Mouse (Mus musculus) erythroblast, embryonic 14.5 days (primary cell): ENCODE measurements around the gene Trim63. TPM values are rescaled to one million over a fixed set of nuclear protein-coding genes. Genes with fewer than 3 reads are reported as not detected.
"Not testable (repeated sequence)": the region's sequence is repeated elsewhere in the genome, so short reads cannot be mapped to it uniquely, and the experiment has no call there.

Experiments used
- H3K27me3 ChIP-seq: 2 replicates; pipeline ENCODE4 v1.6.1; 2012; ENCODE audit warnings: inconsistent platforms; ENCODE audit not compliant: control insufficient read depth
- H3K36me3 ChIP-seq: 2 replicates; pipeline ENCODE4 v1.6.1; 2012; ENCODE audit warnings: mild to moderate bottlenecking, inconsistent platforms; ENCODE audit not compliant: control insufficient read depth
- H3K4me1 ChIP-seq: 2 replicates; pipeline ENCODE4 v1.6.1; 2012; ENCODE audit warnings: inconsistent platforms; ENCODE audit not compliant: control insufficient read depth
- H3K4me3 ChIP-seq: replicated peaks from 2 replicates; pipeline ENCODE3; 2012; ENCODE audit warnings: moderate library complexity, mild to moderate bottlenecking, inconsistent platforms
- H3K9me3 ChIP-seq: 2 replicates; pipeline ENCODE4 v1.6.1; 2012; ENCODE audit warnings: low read length, inconsistent platforms, mixed read lengths; ENCODE audit not compliant: control insufficient read depth
- GATA1 ChIP-seq: IDR thresholded peaks from 2 replicates; pipeline ENCODE4 v1.6.1; 2012; ENCODE audit warnings: low read length, inconsistent platforms, mixed read lengths
- TAL1 ChIP-seq: IDR thresholded peaks from 3 replicates; pipeline ENCODE4 v1.6.1; 2012; ENCODE audit warnings: low read length, inconsistent platforms, mixed read lengths
- polyA plus RNA-seq: library from polyadenylated mRNA; stranded (reverse); fragments of >175 nt; gene quantifications from 2 replicates; pipeline ENCODE4 v1.2.3, GENCODE M21; 2012

Gene Trim63
- not detected in 2 replicates for polyA plus RNA-seq

DNA sequence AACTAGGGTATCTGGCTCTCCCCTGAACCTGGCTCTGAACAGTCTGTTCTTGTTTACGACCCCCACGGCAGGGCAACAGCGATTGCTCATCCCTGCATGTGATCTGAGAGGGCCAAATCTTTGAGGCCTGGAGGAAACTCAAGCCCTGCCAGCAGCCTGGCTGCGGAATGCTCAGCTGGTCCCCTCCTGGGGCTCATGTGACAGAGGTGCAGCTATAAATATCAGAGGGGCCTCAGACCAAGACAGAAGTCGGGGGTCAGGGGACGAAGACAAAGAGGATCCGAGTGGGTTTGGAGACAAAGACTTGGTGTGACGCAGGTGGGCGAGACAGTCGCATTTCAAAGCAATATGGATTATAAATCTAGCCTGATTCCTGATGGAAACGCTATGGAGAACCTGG is at the start of gene Trim63:
Gene Trim63 (plus strand): TSS at position 245 of the 400 bp plus-strand sequence.
- Histone ChIP-seq H3K4me3 (no peak within 1 kb of the TSS), H3K27me3 (peaks cover 2% of the 10 kb centered on the region; the same call in 1 of the 2 replicates), H3K4me1 (no peaks in the 10 kb centered on the region), H3K36me3 (no peaks in the 10 kb centered on the region), H3K9me3 (peaks cover 3% of the 10 kb centered on the region)
- no peak for TF ChIP-seq TAL1
- no peak for TF ChIP-seq GATA1

DNA sequence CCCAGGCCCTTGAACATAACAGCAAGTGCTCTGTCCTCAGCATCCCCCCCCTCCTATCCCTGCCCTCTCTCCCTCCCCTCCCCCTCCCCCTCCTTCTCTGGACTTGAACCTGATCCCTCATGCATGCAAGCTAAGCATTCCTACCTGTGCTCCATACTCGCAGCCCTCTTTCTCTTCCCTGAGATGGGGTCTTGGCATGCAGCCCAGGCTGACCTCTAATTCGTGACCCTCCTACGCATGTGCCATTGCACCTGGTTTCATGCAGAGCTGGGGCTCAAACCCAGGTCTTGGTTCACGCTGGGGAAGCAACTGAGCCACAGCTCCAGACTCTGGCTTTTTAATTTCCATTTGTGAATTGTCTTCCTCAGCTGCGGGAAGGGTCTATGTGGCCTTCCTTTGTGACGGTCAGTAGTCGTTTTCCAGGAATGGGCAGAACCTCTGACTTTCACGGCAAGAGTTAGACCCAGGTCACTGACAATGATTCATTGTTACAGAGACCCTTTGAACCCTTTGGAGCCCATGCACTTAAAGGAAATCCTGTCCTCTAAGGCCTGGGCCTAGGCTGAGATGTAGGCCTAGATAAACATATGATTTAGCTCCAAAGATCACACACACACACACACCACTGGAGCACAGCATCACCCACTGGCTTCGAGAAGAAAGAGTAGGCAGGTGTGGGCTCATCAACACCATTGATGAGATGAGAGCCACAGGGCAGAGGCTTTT is 48.9 kb upstream of the Trim63 start:
- H3K36me3 ChIP-seq, result no peaks in the 10 kb centered on the region
- no peak overlapping the region for H3K4me3 ChIP-seq
- TF ChIP-seq GATA1, result no peak
- TF ChIP-seq TAL1, result no peak
- no peaks in the 10 kb centered on the region for H3K4me1 ChIP-seq
- no peaks in the 10 kb centered on the region; the same call in 1 of the 2 replicates for H3K27me3 ChIP-seq
- H3K9me3 ChIP-seq, result peaks cover 10% of the 10 kb centered on the region

DNA sequence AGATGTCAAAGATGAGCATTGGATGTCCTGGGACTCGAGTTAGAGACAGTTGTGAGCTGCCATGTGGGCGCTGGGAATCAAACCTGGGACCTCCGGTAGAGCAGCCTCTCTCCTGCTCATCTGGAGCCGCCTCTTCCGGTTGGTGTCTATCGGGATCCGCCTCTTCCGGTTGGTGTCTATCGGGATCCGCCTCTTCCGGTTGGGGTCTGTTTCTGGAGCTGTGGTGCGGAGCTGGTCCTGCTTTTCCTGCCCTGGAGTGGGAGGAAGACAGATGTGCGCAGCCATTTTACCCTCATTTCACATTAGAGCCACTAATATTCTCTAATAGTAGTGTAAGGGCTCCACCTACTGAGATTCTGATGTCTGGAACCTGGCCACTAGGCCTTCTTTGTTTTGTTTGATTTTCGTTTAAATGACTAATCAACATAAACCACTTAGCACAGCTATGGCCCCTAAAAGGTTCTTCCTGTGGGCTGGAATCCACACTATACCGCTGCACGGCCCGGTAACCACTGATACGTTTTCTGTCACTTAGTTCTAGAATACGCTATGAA is 46.7 kb upstream of the Trim63 start:
- Histone ChIP-seq H3K4me3 (no peak overlapping the region), H3K36me3 (no peaks in the 10 kb centered on the region), H3K4me1 (peaks cover 13% of the 10 kb centered on the region), H3K27me3 (no peaks in the 10 kb centered on the region; the same call in 1 of the 2 replicates), H3K9me3 (peaks cover 7% of the 10 kb centered on the region; the same call in 1 of the 2 replicates)
- TF ChIP-seq TAL1 (no peak), GATA1 (no peak)

DNA sequence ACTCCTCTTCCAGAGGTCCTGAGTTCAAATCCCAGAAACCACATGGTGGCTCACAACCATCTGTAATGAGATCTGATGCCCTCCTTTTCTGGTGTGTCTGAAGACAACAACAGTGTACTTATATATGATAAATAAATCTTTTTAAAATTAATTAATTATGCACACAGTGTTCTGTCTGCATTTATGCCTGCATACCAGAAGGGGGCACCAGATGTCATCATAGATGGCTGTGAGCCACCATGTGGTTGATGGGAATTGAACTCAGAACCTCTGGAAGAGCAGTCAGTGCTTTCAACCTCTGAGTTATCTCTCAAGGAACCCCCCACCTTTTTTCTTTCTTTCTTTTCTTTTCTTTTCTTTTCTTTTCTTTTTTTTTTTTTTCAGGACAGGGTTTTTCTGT is 45.3 kb upstream of the Trim63 start:
- H3K4me1 ChIP-seq, result peaks cover 24% of the 10 kb centered on the region
- not testable (repeated sequence) for H3K27me3 ChIP-seq, H3K4me3 ChIP-seq, H3K9me3 ChIP-seq, H3K36me3 ChIP-seq

DNA sequence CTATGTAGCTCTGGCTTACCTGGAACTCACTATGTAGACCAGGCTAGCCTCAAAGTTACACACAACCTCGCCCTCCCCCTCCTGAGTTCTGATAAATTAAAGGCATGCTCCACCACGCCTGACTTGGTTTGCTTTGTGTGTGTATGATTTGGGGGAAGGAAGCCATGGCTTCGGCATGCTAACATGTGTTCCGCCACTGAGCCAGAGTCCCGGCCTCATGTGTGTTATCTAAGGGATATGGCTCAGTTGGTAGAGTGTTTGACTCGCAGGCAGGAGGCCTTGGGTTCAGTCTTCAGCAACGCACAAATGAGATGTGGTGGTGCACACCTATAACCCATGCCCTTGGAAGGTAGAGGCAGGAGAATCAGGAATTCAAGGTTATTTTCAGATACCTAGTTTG is 42.9 kb upstream of the Trim63 start:
- Histone ChIP-seq H3K4me1 (peaks cover 27% of the 10 kb centered on the region), H3K4me3 (no peak overlapping the region), H3K9me3 (no peaks in the 10 kb centered on the region), H3K36me3 (peaks cover 27% of the 10 kb centered on the region), H3K27me3 (no peaks in the 10 kb centered on the region)
- no peak for TF ChIP-seq TAL1
- TF ChIP-seq GATA1, result no peak

DNA sequence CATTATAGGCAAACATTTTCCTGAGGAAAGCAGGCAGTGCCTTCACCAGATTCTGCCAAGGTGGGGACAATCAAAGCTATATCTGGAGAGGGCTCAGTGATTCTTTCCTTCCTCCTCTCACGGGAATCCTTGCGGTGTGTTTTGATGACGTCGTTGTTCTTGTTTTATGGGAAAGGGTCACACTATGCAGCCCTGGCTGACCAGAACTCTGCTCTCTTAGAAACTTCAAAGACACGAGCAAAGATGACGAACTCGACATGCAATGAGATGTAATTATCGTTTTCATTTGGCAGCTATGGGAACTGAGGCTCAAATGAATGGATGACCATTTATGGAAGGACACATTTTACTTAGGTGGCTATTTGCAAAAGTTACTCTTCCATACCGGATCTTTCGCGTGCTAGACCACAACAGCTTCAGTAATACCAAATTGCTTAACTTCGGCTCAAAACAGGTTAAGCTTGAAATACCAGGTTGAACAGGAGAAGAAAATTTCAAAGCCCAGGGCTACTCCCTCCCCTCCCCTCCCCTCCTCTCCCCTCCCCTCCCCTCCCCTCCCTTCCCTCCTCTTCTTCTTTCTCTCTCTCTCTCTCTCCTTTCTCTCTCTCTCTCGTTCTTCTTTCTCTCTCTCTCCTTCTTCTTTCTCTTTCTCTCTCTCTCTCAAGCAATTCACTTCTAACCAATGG is 42.0 kb upstream of the Trim63 start:
- Histone ChIP-seq H3K36me3 (peaks cover 36% of the 10 kb centered on the region), H3K9me3 (no peaks in the 10 kb centered on the region), H3K4me3 (peak overlapping the region; percentile 64), H3K4me1 (peaks cover 27% of the 10 kb centered on the region), H3K27me3 (no peaks in the 10 kb centered on the region)
- TF ChIP-seq GATA1 (no peak), TAL1 (no peak)

DNA sequence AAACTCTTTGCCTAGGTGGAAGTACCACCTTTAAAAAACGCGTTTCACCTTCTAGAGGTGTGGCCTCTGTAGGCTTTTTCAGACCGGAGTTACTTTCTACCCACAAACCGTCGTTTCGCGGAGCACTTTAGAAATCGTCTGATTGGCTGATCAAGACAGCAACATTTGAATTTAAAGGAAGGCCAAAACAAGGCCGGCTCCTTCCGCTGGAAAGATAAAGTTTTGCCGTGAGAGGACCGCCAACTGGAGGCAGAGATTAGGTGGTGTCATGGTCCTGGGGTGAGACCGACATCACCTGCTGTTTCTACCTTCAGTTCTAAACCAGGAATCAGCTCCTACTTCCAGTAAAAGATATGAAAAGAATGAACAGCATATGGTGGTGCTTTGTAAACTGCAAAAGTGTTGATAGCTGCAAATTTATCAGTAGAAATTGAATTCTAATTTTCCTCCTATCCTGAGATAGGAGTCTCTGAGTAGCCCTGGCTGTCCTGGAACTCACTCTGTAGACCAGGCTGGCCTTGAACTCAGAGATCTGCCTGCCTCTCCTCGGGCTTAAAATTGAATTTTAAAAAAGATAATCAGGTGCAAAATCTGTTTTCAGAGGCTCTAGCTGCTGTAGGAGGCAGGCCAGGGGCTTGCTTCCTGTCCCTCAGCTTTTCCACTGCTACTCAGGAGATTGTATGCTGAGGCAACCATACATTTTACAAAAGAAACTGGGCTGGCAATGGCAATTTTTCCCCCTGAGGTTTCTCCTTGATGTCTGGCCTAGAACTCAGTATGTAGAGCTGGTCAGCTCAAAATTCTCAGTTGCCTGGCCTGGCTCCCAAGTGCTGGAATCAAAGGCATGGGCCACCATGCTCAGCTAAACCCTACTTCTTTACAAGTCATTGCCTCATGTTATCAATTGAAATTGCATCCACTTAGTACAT is 41.2 kb upstream of the Trim63 start:
- Histone ChIP-seq H3K9me3 (no peaks in the 10 kb centered on the region), H3K36me3 (peaks cover 44% of the 10 kb centered on the region), H3K4me1 (peaks cover 27% of the 10 kb centered on the region), H3K4me3 (peak overlapping the region; percentile 64), H3K27me3 (no peaks in the 10 kb centered on the region)
- TF ChIP-seq GATA1, result peak; percentile 78
- TF ChIP-seq TAL1, result peak; percentile 57

DNA sequence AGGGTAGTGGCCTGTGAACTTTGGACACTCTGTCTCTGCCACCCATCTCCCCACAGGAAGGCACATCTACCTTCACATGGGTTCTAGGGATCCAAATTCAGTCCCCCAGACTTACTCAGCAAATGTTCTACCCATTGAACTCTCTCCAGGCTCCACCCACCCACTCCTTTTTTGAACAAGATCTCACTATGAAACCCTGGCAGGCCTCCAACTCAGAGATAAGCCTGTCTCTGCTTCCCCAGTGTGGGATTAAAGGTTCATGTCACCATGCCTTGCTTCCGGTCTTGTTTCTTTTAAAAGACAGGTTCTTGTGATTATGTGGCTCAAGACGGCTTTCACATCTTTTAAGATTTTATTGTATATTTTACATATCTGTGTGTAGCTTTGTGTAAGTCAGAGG is 30.0 kb upstream of the Trim63 start:
- peaks cover 44% of the 10 kb centered on the region for H3K4me1 ChIP-seq
- TF ChIP-seq GATA1 (no peak), TAL1 (no peak)
- no peaks in the 10 kb centered on the region for H3K9me3 ChIP-seq
- peaks cover 4% of the 10 kb centered on the region for H3K27me3 ChIP-seq
- H3K36me3 ChIP-seq, result peaks cover 55% of the 10 kb centered on the region
- peak overlapping the region; percentile 100 for H3K4me3 ChIP-seq
